Mouse (Mus musculus): ENCODE data around the gene Krt33b.

- no peak for TF ChIP-seq CTCF (IDR thresholded peaks at IDR 0.05; ENCODE audit: extremely low read depth, insufficient read depth, low read length)
- no peak for TF ChIP-seq POLR2A (IDR thresholded peaks at IDR 0.05; ENCODE audit: extremely low read depth, insufficient read depth, low read length)
Observed at GRCm38 (mm10) chr11:100047193-100047592, 17.5 kb upstream of the Krt33b start.
